Mouse (Mus musculus): ENCODE results near the gene Pgam1. TPM values are rescaled to one million over a fixed set of nuclear protein-coding genes. Genes with fewer than 3 reads are reported as not detected.

The Pgam1 gene
- polyA plus RNA-seq, 1 experiment from 2014 or later = 860 TPM

- Histone ChIP-seq H3K4me1 (ENCODE audit: control insufficient read depth, insufficient read depth, low read length) (peaks cover 14% of the 10 kb centered on the region), H3K9ac (ENCODE audit: low read length) (no peak overlapping the region), H3K4me3 (ENCODE audit: low read depth, low read length) (no peak overlapping the region), H3K9me3 (ENCODE audit: control insufficient read depth, low read length) (no peaks in the 10 kb centered on the region), H3K36me3 (ENCODE audit: control insufficient read depth, insufficient read depth, low read length) (peaks cover 11% of the 10 kb centered on the region), H3K27ac (ENCODE audit: low read depth, low read length) (no peak overlapping the region), H3K27me3 (ENCODE audit: control insufficient read depth, insufficient read depth, low read length) (no peaks in the 10 kb centered on the region), H3K4me2 (ENCODE audit: low read depth) (no peak overlapping the region)
- no peak for ATAC-seq (ENCODE audit: insufficient read depth, low FRiP score, low TSS enrichment)
- no peak for DNase-seq (ENCODE audit: low spot score)
- WGBS = 94% methylated on average over 4 of the region's 4 CpGs
These were observed 5.1 kb downstream of the Pgam1 start for GRCm38 (mm10) chr19:41916853-41917252.

GRCm38 (mm10) chr19:41919471-41919870, 7.7 kb downstream of the Pgam1 start:
- no peak overlapping the region for H3K4me2 ChIP-seq (ENCODE audit: low read depth)
- H3K9ac ChIP-seq (ENCODE audit: low read length) = no peak overlapping the region
- H3K27ac ChIP-seq (ENCODE audit: low read depth, low read length) = no peak overlapping the region
- H3K4me1 ChIP-seq (ENCODE audit: control insufficient read depth, insufficient read depth, low read length) = no peaks in the 10 kb centered on the region
- no peak for DNase-seq (ENCODE audit: low spot score)
- ATAC-seq (ENCODE audit: insufficient read depth, low FRiP score, low TSS enrichment) = no peak
- H3K27me3 ChIP-seq (ENCODE audit: control insufficient read depth, insufficient read depth, low read length) = no peaks in the 10 kb centered on the region
- H3K4me3 ChIP-seq (ENCODE audit: low read depth, low read length) = no peak overlapping the region
- WGBS = 77% methylated on average over 4 of the region's 4 CpGs
- no peaks in the 10 kb centered on the region for H3K9me3 ChIP-seq (ENCODE audit: control insufficient read depth, low read length)
- peaks cover 11% of the 10 kb centered on the region for H3K36me3 ChIP-seq (ENCODE audit: control insufficient read depth, insufficient read depth, low read length)

GRCm38 (mm10) chr19:41920412-41921067, 8.8 kb downstream of the Pgam1 start:
- WGBS = 78% methylated on average over 5 of the region's 5 CpGs
- H3K4me2 ChIP-seq (ENCODE audit: low read depth) = no peak overlapping the region
- H3K9ac ChIP-seq (ENCODE audit: low read length) = no peak overlapping the region
- DNase-seq (ENCODE audit: low spot score) (no peak), ATAC-seq (ENCODE audit: insufficient read depth, low FRiP score, low TSS enrichment) (no peak)
- H3K9me3 ChIP-seq (ENCODE audit: control insufficient read depth, low read length) = no peaks in the 10 kb centered on the region
- H3K36me3 ChIP-seq (ENCODE audit: control insufficient read depth, insufficient read depth, low read length) = peaks cover 11% of the 10 kb centered on the region
- H3K27me3 ChIP-seq (ENCODE audit: control insufficient read depth, insufficient read depth, low read length) = no peaks in the 10 kb centered on the region
- H3K27ac ChIP-seq (ENCODE audit: low read depth, low read length) = no peak overlapping the region
- no peak overlapping the region for H3K4me3 ChIP-seq (ENCODE audit: low read depth, low read length)
- no peaks in the 10 kb centered on the region for H3K4me1 ChIP-seq (ENCODE audit: control insufficient read depth, insufficient read depth, low read length)

- peak overlapping the region; percentile 53; the same call in 1 of the 2 replicates for H3K27ac ChIP-seq (ENCODE audit: low read depth, low read length)
- peak overlapping the region; percentile 76 for H3K9ac ChIP-seq (ENCODE audit: low read length)
- H3K4me1 ChIP-seq (ENCODE audit: control insufficient read depth, insufficient read depth, low read length) = peaks cover 13% of the 10 kb centered on the region
- H3K4me2 ChIP-seq (ENCODE audit: low read depth) = peak overlapping the region; percentile 81
- H3K27me3 ChIP-seq (ENCODE audit: control insufficient read depth, insufficient read depth, low read length) = no peaks in the 10 kb centered on the region
- peak overlapping the region; percentile 97 for H3K4me3 ChIP-seq (ENCODE audit: low read depth, low read length)
- peaks cover 5% of the 10 kb centered on the region; the same call in 1 of the 2 replicates for H3K36me3 ChIP-seq (ENCODE audit: control insufficient read depth, insufficient read depth, low read length)
- DNase-seq (ENCODE audit: low spot score) (peak; percentile 19), ATAC-seq (ENCODE audit: insufficient read depth, low FRiP score, low TSS enrichment) (no peak)
- no peaks in the 10 kb centered on the region for H3K9me3 ChIP-seq (ENCODE audit: control insufficient read depth, low read length)
- under 1% methylated on average over 28 of the region's 28 CpGs for WGBS
These were observed 21.0 kb downstream of the Pgam1 start for GRCm38 (mm10) chr19:41932686-41933085.

- Histone ChIP-seq H3K27ac (ENCODE audit: low read depth, low read length) (peak within 1 kb of the TSS; percentile 53; the same call in 1 of the 2 replicates), H3K27me3 (ENCODE audit: control insufficient read depth, insufficient read depth, low read length) (no peaks in the 10 kb centered on the region), H3K9me3 (ENCODE audit: control insufficient read depth, low read length) (no peaks in the 10 kb centered on the region), H3K36me3 (ENCODE audit: control insufficient read depth, insufficient read depth, low read length) (peaks cover 9% of the 10 kb centered on the region), H3K4me1 (ENCODE audit: control insufficient read depth, insufficient read depth, low read length) (peaks cover 13% of the 10 kb centered on the region), H3K4me3 (ENCODE audit: low read depth, low read length) (peak within 1 kb of the TSS; percentile 97), H3K9ac (ENCODE audit: low read length) (peak within 1 kb of the TSS; percentile 76), H3K4me2 (ENCODE audit: low read depth) (peak within 1 kb of the TSS; percentile 81)
- DNase-seq (ENCODE audit: low spot score) (peak; percentile 97), ATAC-seq (ENCODE audit: insufficient read depth, low FRiP score, low TSS enrichment) (peak; percentile 100)
- WGBS = under 1% methylated on average over 47 of the region's 47 CpGs
These were observed 21.7 kb downstream of the Pgam1 start, which contains the start of the genes Exosc1 and Zdhhc16 for GRCm38 (mm10) chr19:41933179-41934086. Exosc1 (minus strand) TSS chr19:41933423. Zdhhc16 (plus strand) TSS chr19:41933480.

- H3K9me3 ChIP-seq (ENCODE audit: control insufficient read depth, low read length) = no peaks in the 10 kb centered on the region
- peak overlapping the region; percentile 65 for H3K4me2 ChIP-seq (ENCODE audit: low read depth)
- H3K27ac ChIP-seq (ENCODE audit: low read depth, low read length) = no peak overlapping the region
- peak overlapping the region; percentile 97 for H3K4me3 ChIP-seq (ENCODE audit: low read depth, low read length)
- no peak for DNase-seq (ENCODE audit: low spot score)
- peak overlapping the region; percentile 63 for H3K9ac ChIP-seq (ENCODE audit: low read length)
- no peaks in the 10 kb centered on the region for H3K27me3 ChIP-seq (ENCODE audit: control insufficient read depth, insufficient read depth, low read length)
- WGBS = 21% methylated on average over 6 of the region's 6 CpGs
- H3K36me3 ChIP-seq (ENCODE audit: control insufficient read depth, insufficient read depth, low read length) = peaks cover 9% of the 10 kb centered on the region
- ATAC-seq (ENCODE audit: insufficient read depth, low FRiP score, low TSS enrichment) = no peak
- peaks cover 13% of the 10 kb centered on the region for H3K4me1 ChIP-seq (ENCODE audit: control insufficient read depth, insufficient read depth, low read length)
These were observed 22.4 kb downstream of the Pgam1 start for GRCm38 (mm10) chr19:41934124-41934523.

- Histone ChIP-seq H3K9me3 (ENCODE audit: control insufficient read depth, low read length) (no peaks in the 10 kb centered on the region), H3K4me1 (ENCODE audit: control insufficient read depth, insufficient read depth, low read length) (peaks cover 13% of the 10 kb centered on the region), H3K27ac (ENCODE audit: low read depth, low read length) (no peak overlapping the region), H3K9ac (ENCODE audit: low read length) (no peak overlapping the region), H3K4me3 (ENCODE audit: low read depth, low read length) (no peak overlapping the region), H3K27me3 (ENCODE audit: control insufficient read depth, insufficient read depth, low read length) (no peaks in the 10 kb centered on the region), H3K36me3 (ENCODE audit: control insufficient read depth, insufficient read depth, low read length) (peaks cover 4% of the 10 kb centered on the region), H3K4me2 (ENCODE audit: low read depth) (no peak overlapping the region)
- no peak for DNase-seq (ENCODE audit: low spot score)
- WGBS = 93% methylated on average over 1 of the region's 1 CpGs
- ATAC-seq (ENCODE audit: insufficient read depth, low FRiP score, low TSS enrichment) = no peak
These were observed 24.2 kb downstream of the Pgam1 start for GRCm38 (mm10) chr19:41935921-41936320.

- H3K36me3 ChIP-seq (ENCODE audit: control insufficient read depth, insufficient read depth, low read length) = peaks cover 10% of the 10 kb centered on the region
- no peak overlapping the region for H3K9ac ChIP-seq (ENCODE audit: low read length)
- no peak overlapping the region for H3K4me3 ChIP-seq (ENCODE audit: low read depth, low read length)
- H3K4me1 ChIP-seq (ENCODE audit: control insufficient read depth, insufficient read depth, low read length) = peaks cover 8% of the 10 kb centered on the region
- DNase-seq (ENCODE audit: low spot score) = no peak
- no peak overlapping the region for H3K27ac ChIP-seq (ENCODE audit: low read depth, low read length)
- WGBS = 89% methylated on average over 5 of the region's 5 CpGs
- no peaks in the 10 kb centered on the region for H3K27me3 ChIP-seq (ENCODE audit: control insufficient read depth, insufficient read depth, low read length)
- no peak overlapping the region for H3K4me2 ChIP-seq (ENCODE audit: low read depth)
- H3K9me3 ChIP-seq (ENCODE audit: control insufficient read depth, low read length) = no peaks in the 10 kb centered on the region
- no peak for ATAC-seq (ENCODE audit: insufficient read depth, low FRiP score, low TSS enrichment)
These were observed 26.8 kb downstream of the Pgam1 start for GRCm38 (mm10) chr19:41938539-41938938.
